ENCODE assay signal across 9 mouse cellular contexts in the genomic region with DNA sequence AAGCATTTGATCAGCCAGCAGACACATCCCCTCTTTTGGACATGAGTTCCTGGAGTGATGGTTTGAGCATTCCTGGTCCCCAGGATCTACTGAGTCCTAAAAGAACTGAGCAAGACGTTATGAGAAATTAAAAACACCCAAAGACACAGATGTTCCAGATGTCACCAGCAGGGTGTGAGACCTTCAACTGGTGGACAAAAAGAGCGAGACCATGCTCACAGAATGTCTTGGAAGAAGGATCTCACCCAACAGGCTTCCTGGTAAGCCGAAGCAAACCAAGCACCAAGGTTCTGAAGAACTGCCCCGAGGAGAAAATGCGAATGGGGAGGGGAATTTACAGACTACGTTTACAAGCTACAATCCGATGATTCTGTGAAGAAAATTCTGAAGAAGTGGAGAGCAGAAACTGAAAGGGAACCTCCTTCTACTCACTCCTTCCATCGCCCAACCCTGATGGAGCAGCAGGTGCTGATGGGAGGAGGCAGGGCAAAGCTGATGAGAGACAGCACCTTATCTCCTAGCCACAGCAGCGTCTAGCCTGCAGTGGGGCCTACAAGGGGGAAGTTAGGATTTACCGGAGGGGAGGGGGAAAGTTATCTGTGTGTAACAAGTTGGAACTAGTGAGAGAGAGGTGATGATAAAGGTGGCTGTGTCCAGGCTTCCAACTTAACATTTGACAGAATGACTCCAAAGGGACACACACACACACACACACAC. TPM values are rescaled to one million over a fixed set of nuclear protein-coding genes. Genes with fewer than 3 reads are reported as not detected.
DNase-seq lines count a peak whose midpoint lies in the region; ATAC-seq and TF ChIP-seq lines count a peak whose summit lies in the region.
"Had no signal": no experiment of that assay in that cellular context is flagged by ENCODE, and none has a peak within 500 bp of the region (broad histone marks: within the 10 kb centered on the region; RNA-seq: fewer than 3 reads in every experiment).

No protein-coding gene starts in this region.

- H3K9me3 ChIP-seq in G1E (replicated peaks): no peaks in the 10 kb centered on the region

- ATAC-seq in G1E (ENCODE audit: extremely low read depth, insufficient number of reproducible peaks, low FRiP score, poor library complexity, severe bottlenecking): peak; percentile 97
- peak; percentile 96 for ATAC-seq in megakaryocyte progenitor cell, adult 5-6 weeks (replicated peaks; ENCODE audit: poor library complexity)

- no peak for TF ChIP-seq CTCF in G1E (IDR thresholded peaks at IDR 0.05; ENCODE audit: low read depth, low read length)

- peaks cover 46% of the 10 kb centered on the region for H3K4me1 ChIP-seq in G1E (ENCODE audit: insufficient read depth, low read depth, low read length)

- peaks cover 12% of the 10 kb centered on the region for H3K27me3 ChIP-seq in G1E (ENCODE audit: insufficient read depth, low read length)

- peak overlapping the region; percentile 62 for H3K4me3 ChIP-seq in G1E (ENCODE audit: low read depth, low read length)

- H3K36me3 ChIP-seq in G1E (replicated peaks): no peaks in the 10 kb centered on the region

- DNase-seq in 416B (ENCODE audit: low read depth): peak; percentile 75
- DNase-seq in G1E (ENCODE audit: low spot score): peak; percentile 83
- DNase-seq in heart, postnatal 4 days: peak; percentile 12
- DNase-seq in cerebellum, adult 9-11 months: no peak
- DNase-seq in frontal cortex, postnatal 10 days (ENCODE audit: low spot score in 2 of 2): no peak
- DNase-seq in adrenal gland, postnatal 36 days: no peak
- DNase-seq in cerebellum, postnatal 36 days: no peak

RNA-seq across cellular contexts. Expression of gene Samd7, which starts 19.4 kb away (rescaled TPM):
- not detected in 2 replicates for total RNA-seq in G1E (2014; fragmentation: Nextera tagmentation)
- 0.16 TPM in 1 of 2 replicates, not detected in the other for total RNA-seq in G1E (2017)
- polyA plus RNA-seq in G1E (2012): not detected in 2 replicates
- not detected for total RNA-seq in heart, postnatal 4 days (2021)
- not detected in 2 replicates for total RNA-seq in megakaryocyte progenitor cell, adult 5-6 weeks (2015)
- total RNA-seq in megakaryocyte progenitor cell, adult 5-6 weeks (2017): not detected in 2 replicates
- not detected for total RNA-seq in adrenal gland, postnatal 36 days (2021)
- polyA plus RNA-seq: gonadal fat pad, adult 2 months had no signal

RNA-seq across cellular contexts. Expression of gene Sec62, which starts 27.2 kb away (rescaled TPM):
- total RNA-seq in G1E (2014; fragmentation: Nextera tagmentation) (66.2 and 68.0 TPM in 2 replicates), G1E (2017) (88.0 and 108 TPM in 2 replicates)
- 11.1 and 13.5 TPM in 2 replicates for polyA plus RNA-seq in G1E (2012)
- total RNA-seq in heart, postnatal 4 days (2021): 10 to 100 TPM; 37.6 to 38.0 TPM
- 90.6 and 93.2 TPM in 2 replicates for total RNA-seq in megakaryocyte progenitor cell, adult 5-6 weeks (2015)
- total RNA-seq in megakaryocyte progenitor cell, adult 5-6 weeks (2017): 66.4 and 100 TPM in 2 replicates
- 100 to 1,000 TPM in 1 of 2 experiments, 10 to 100 TPM in 1; 97.2 to 105 TPM for total RNA-seq in adrenal gland, postnatal 36 days (2021)

Comparison
In these comparisons a context has a peak if more than half of its experiments do, and no peak if none do; other contexts are left out.
1. DNase-seq: peak in 416B (single experiment), G1E (single experiment) and heart, postnatal 4 days (single experiment); none in cerebellum, adult 9-11 months (single experiment), frontal cortex, postnatal 10 days (0 of 2), adrenal gland, postnatal 36 days (0 of 2) and cerebellum, postnatal 36 days (0 of 2).